Comparison of ENCODE assay signal across 8 mouse cellular contexts in genomic region chr19:6981465-6981864, GRCm38 (mm10). TPM values are rescaled to one million over a fixed set of nuclear protein-coding genes. Genes with fewer than 3 reads are reported as not detected.
DNase-seq lines count a peak whose midpoint lies in the region; ATAC-seq and TF ChIP-seq lines count a peak whose summit lies in the region.

No protein-coding gene starts in this region.

- H3K36me3 ChIP-seq in forebrain, embryonic 10.5 days (replicated peaks), result peaks cover 64% of the 10 kb centered on the region
- peaks cover 45% of the 10 kb centered on the region for H3K36me3 ChIP-seq in forebrain, embryonic 14.5 days (ENCODE audit: control insufficient read depth, insufficient read depth, low read length)
- H3K36me3 ChIP-seq in kidney, embryonic 15.5 days, result peaks cover 54% of the 10 kb centered on the region
- H3K36me3 ChIP-seq in embryonic facial prominence, embryonic 15.5 days, result peaks cover 40% of the 10 kb centered on the region
- H3K36me3 ChIP-seq in macrophage (ENCODE audit: inconsistent target), result 0 out of 2 replicates have a peak, but pooled peaks cover 6% of the 10 kb centered on the region
- H3K36me3 ChIP-seq in thymus, adult 2 months (ENCODE audit: control insufficient read depth, insufficient read depth, low read length), result peaks cover 6% of the 10 kb centered on the region; the same call in 1 of the 2 replicates

- TF ChIP-seq CTCF in thymus, adult 2 months (IDR thresholded peaks at IDR 0.05; ENCODE audit: borderline replicate concordance, control insufficient read depth, extremely low read depth, insufficient read depth, low read length, poor library complexity), result no peak

- H3K27me3 ChIP-seq in forebrain, embryonic 10.5 days (ENCODE audit: poor library complexity, severe bottlenecking), result 0 out of 2 replicates have a peak, but pooled peaks cover 3% of the 10 kb centered on the region
- no peaks in the 10 kb centered on the region for H3K27me3 ChIP-seq in forebrain, embryonic 14.5 days (replicated peaks; ENCODE audit: control insufficient read depth, insufficient read depth, low read length)
- no peaks in the 10 kb centered on the region for H3K27me3 ChIP-seq in kidney, embryonic 15.5 days
- no peaks in the 10 kb centered on the region for H3K27me3 ChIP-seq in embryonic facial prominence, embryonic 15.5 days
- no peaks in the 10 kb centered on the region for H3K27me3 ChIP-seq in thymus, adult 2 months (ENCODE audit: control insufficient read depth, insufficient read depth, low read length)

- H3K9me3 ChIP-seq in forebrain, embryonic 10.5 days, result no peaks in the 10 kb centered on the region
- no peaks in the 10 kb centered on the region for H3K9me3 ChIP-seq in forebrain, embryonic 14.5 days (replicated peaks; ENCODE audit: control insufficient read depth, low read length)
- no peaks in the 10 kb centered on the region for H3K9me3 ChIP-seq in kidney, embryonic 15.5 days (replicated peaks)
- H3K9me3 ChIP-seq in embryonic facial prominence, embryonic 15.5 days (replicated peaks), result no peaks in the 10 kb centered on the region

- H3K9ac ChIP-seq in forebrain, embryonic 14.5 days (ENCODE audit: low read length), result no peak overlapping the region
- no peak overlapping the region for H3K9ac ChIP-seq in kidney, embryonic 15.5 days
- H3K9ac ChIP-seq in embryonic facial prominence, embryonic 15.5 days, result no peak overlapping the region

- ATAC-seq in forebrain, embryonic 14.5 days, result no peak
- ATAC-seq in kidney, embryonic 15.5 days (replicated peaks; ENCODE audit: low FRiP score), result no peak
- no peak for ATAC-seq in embryonic facial prominence, embryonic 15.5 days (ENCODE audit: insufficient number of reproducible peaks, low FRiP score, low TSS enrichment, low read depth)
- no peak for ATAC-seq in CD4-positive, CD25-positive, alpha-beta regulatory T cell, adult 4 months

- WGBS in forebrain, embryonic 10.5 days, result 92% methylated on average over 4 of the region's 4 CpGs
- WGBS in forebrain, embryonic 14.5 days, result 90% methylated on average over 4 of the region's 4 CpGs
- WGBS in kidney, embryonic 15.5 days, result 91% methylated on average over 4 of the region's 4 CpGs
- WGBS in embryonic facial prominence, embryonic 15.5 days, result 87% methylated on average over 4 of the region's 4 CpGs
- 91% methylated on average over 4 of the region's 4 CpGs for WGBS in macrophage (ENCODE audit: missing documents)
- WGBS in thymus, adult 2 months, result 97% methylated on average over 4 of the region's 4 CpGs

- TF ChIP-seq POLR2A in thymus, adult 2 months (IDR thresholded peaks at IDR 0.05; ENCODE audit: control insufficient read depth, extremely low read depth, insufficient read depth, low read length, poor library complexity), result no peak

- DNase-seq in forebrain, embryonic 10.5 days (ENCODE audit: extremely low spot score, low spot score), result no peak
- DNase-seq in forebrain, embryonic 14.5 days (ENCODE audit: low spot score), result no peak
- no peak for DNase-seq in kidney, adult 9 months
- no peak for DNase-seq in thymus, adult 2 months

- peak overlapping the region; percentile 86 for H3K4me3 ChIP-seq in forebrain, embryonic 10.5 days
- H3K4me3 ChIP-seq in forebrain, embryonic 14.5 days (ENCODE audit: low read depth, low read length), result no peak overlapping the region
- H3K4me3 ChIP-seq in kidney, embryonic 15.5 days (replicated peaks), result peak overlapping the region; percentile 83
- H3K4me3 ChIP-seq in embryonic facial prominence, embryonic 15.5 days (replicated peaks), result peak overlapping the region; percentile 71
- peak overlapping the region; percentile 74; the same call in 1 of the 2 replicates for H3K4me3 ChIP-seq in macrophage (ENCODE audit: inconsistent target)
- no peak overlapping the region for H3K4me3 ChIP-seq in thymus, adult 2 months (ENCODE audit: control insufficient read depth, insufficient read depth, low read length)

- peaks cover 79% of the 10 kb centered on the region for H3K4me1 ChIP-seq in forebrain, embryonic 10.5 days
- peaks cover 24% of the 10 kb centered on the region for H3K4me1 ChIP-seq in forebrain, embryonic 14.5 days (ENCODE audit: control insufficient read depth, insufficient read depth, low read length)
- H3K4me1 ChIP-seq in kidney, embryonic 15.5 days, result peaks cover 47% of the 10 kb centered on the region
- H3K4me1 ChIP-seq in embryonic facial prominence, embryonic 15.5 days, result peaks cover 49% of the 10 kb centered on the region
- peaks cover 29% of the 10 kb centered on the region for H3K4me1 ChIP-seq in thymus, adult 2 months (replicated peaks; ENCODE audit: control insufficient read depth, insufficient read depth, low read length)

- peaks cover 41% of the 10 kb centered on the region for H3K79me2 ChIP-seq in macrophage (ENCODE audit: inconsistent target)

- no peak overlapping the region for H3K27ac ChIP-seq in forebrain, embryonic 10.5 days
- H3K27ac ChIP-seq in forebrain, embryonic 14.5 days (ENCODE audit: low read depth, low read length), result no peak overlapping the region
- H3K27ac ChIP-seq in kidney, embryonic 15.5 days, result 0 out of 2 replicates have a peak overlapping the region, but pooled peaks have one; percentile 97
- no peak overlapping the region for H3K27ac ChIP-seq in embryonic facial prominence, embryonic 15.5 days (replicated peaks)
- peak overlapping the region; percentile 77; the same call in 1 of the 2 replicates for H3K27ac ChIP-seq in macrophage
- no peak overlapping the region for H3K27ac ChIP-seq in thymus, adult 2 months (ENCODE audit: control insufficient read depth, insufficient read depth, low read length)

- no peak overlapping the region for H3K4me2 ChIP-seq in forebrain, embryonic 14.5 days (ENCODE audit: low read length)
- peak overlapping the region; percentile 84 for H3K4me2 ChIP-seq in kidney, embryonic 15.5 days
- no peak overlapping the region for H3K4me2 ChIP-seq in embryonic facial prominence, embryonic 15.5 days (replicated peaks)

RNA-seq across cellular contexts. Expression of gene Fkbp2, which starts 1.2 kb away (rescaled TPM):
- polyA plus RNA-seq in forebrain, embryonic 10.5 days (2016; fragmentation: Nextera tagmentation; extraction: Ambion mirVana), result 106 TPM in 2 replicates
- polyA plus RNA-seq in forebrain, embryonic 14.5 days (2014; fragmentation: Nextera tagmentation; extraction: Ambion mirVana), result 80.1 and 80.4 TPM in 2 replicates
- polyA plus RNA-seq in kidney, embryonic 15.5 days (2015; fragmentation: Nextera tagmentation; extraction: Ambion mirVana), result 129 and 137 TPM in 2 replicates
- polyA plus RNA-seq in embryonic facial prominence, embryonic 15.5 days (2015; fragmentation: Nextera tagmentation; extraction: Ambion mirVana), result 112 and 119 TPM in 2 replicates
- 10 to 100 TPM; 13.2 to 62.3 (median 33.3) TPM for total RNA-seq in macrophage (2018; cell fraction: chromatin; rRNA removed)
- total RNA-seq in macrophage (2018; cell fraction: cytosol; rRNA removed), result 100 to 1,000 TPM in 19 of 26 experiments, 10 to 100 TPM in 7; 83.0 to 136 (median 111) TPM
- total RNA-seq in macrophage (2018; cell fraction: nucleus; rRNA removed), result 100 to 1,000 TPM in 3 of 26 experiments, 10 to 100 TPM in 23; 35.1 to 113 (median 84.1) TPM
- 146 to 269 TPM (median 153 TPM) in 3 replicates for polyA plus RNA-seq in macrophage (2018)
- 10 to 100 TPM; 46.8 to 56.8 TPM for polyA plus RNA-seq in CD4-positive, CD25-positive, alpha-beta regulatory T cell, adult 4 months (2017; shearing (Covaris generic))
- 33.2 and 39.4 TPM in 2 replicates for polyA plus RNA-seq in thymus, adult 2 months (2012; rRNA removed)

RNA-seq across cellular contexts. Expression of gene Plcb3, which starts 5.2 kb away (rescaled TPM):
- 25.2 and 25.8 TPM in 2 replicates for polyA plus RNA-seq in forebrain, embryonic 10.5 days (2016; fragmentation: Nextera tagmentation; extraction: Ambion mirVana)
- polyA plus RNA-seq in forebrain, embryonic 14.5 days (2014; fragmentation: Nextera tagmentation; extraction: Ambion mirVana), result 6.7 and 7.7 TPM in 2 replicates
- 42.5 and 44.8 TPM in 2 replicates for polyA plus RNA-seq in kidney, embryonic 15.5 days (2015; fragmentation: Nextera tagmentation; extraction: Ambion mirVana)
- 48.2 and 49.1 TPM in 2 replicates for polyA plus RNA-seq in embryonic facial prominence, embryonic 15.5 days (2015; fragmentation: Nextera tagmentation; extraction: Ambion mirVana)
- total RNA-seq in macrophage (2018; cell fraction: chromatin; rRNA removed), result 100 to 1,000 TPM in 11 of 26 experiments, 10 to 100 TPM in 15; 62.5 to 333 (median 91.9) TPM
- total RNA-seq in macrophage (2018; cell fraction: cytosol; rRNA removed), result 10 to 100 TPM in 24 of 26 experiments, 1 to 10 TPM in 2; 7.6 to 22.0 (median 14.4) TPM
- 100 to 1,000 TPM in 2 of 26 experiments, 10 to 100 TPM in 24; 23.3 to 148 (median 41.0) TPM for total RNA-seq in macrophage (2018; cell fraction: nucleus; rRNA removed)
- polyA plus RNA-seq in macrophage (2018), result 15.2 to 25.2 TPM (median 24.8 TPM) in 3 replicates
- polyA plus RNA-seq in CD4-positive, CD25-positive, alpha-beta regulatory T cell, adult 4 months (2017; shearing (Covaris generic)), result 1 to 10 TPM; 3.2 to 3.4 TPM
- polyA plus RNA-seq in thymus, adult 2 months (2012; rRNA removed), result 27.2 and 35.5 TPM in 2 replicates

RNA-seq across cellular contexts. Expression of gene Vegfb, which starts 6.0 kb away (rescaled TPM):
- 31.0 and 32.9 TPM in 2 replicates for polyA plus RNA-seq in forebrain, embryonic 10.5 days (2016; fragmentation: Nextera tagmentation; extraction: Ambion mirVana)
- 24.5 and 28.4 TPM in 2 replicates for polyA plus RNA-seq in forebrain, embryonic 14.5 days (2014; fragmentation: Nextera tagmentation; extraction: Ambion mirVana)
- polyA plus RNA-seq in kidney, embryonic 15.5 days (2015; fragmentation: Nextera tagmentation; extraction: Ambion mirVana), result 39.5 and 41.0 TPM in 2 replicates
- polyA plus RNA-seq in embryonic facial prominence, embryonic 15.5 days (2015; fragmentation: Nextera tagmentation; extraction: Ambion mirVana), result 51.5 and 53.2 TPM in 2 replicates
- 10 to 100 TPM in 8 of 26 experiments, 1 to 10 TPM in 18; 1.6 to 28.5 (median 6.5) TPM for total RNA-seq in macrophage (2018; cell fraction: chromatin; rRNA removed)
- 100 to 1,000 TPM in 4 of 26 experiments, 10 to 100 TPM in 22; 33.0 to 110 (median 58.7) TPM for total RNA-seq in macrophage (2018; cell fraction: cytosol; rRNA removed)
- 10 to 100 TPM in 22 of 26 experiments, 1 to 10 TPM in 4; 8.1 to 47.9 (median 16.1) TPM for total RNA-seq in macrophage (2018; cell fraction: nucleus; rRNA removed)
- polyA plus RNA-seq in macrophage (2018), result 34.5 to 91.1 TPM (median 72.1 TPM) in 3 replicates
- 1 to 10 TPM; 3.3 to 4.4 TPM for polyA plus RNA-seq in CD4-positive, CD25-positive, alpha-beta regulatory T cell, adult 4 months (2017; shearing (Covaris generic))
- polyA plus RNA-seq in thymus, adult 2 months (2012; rRNA removed), result 38.4 and 38.8 TPM in 2 replicates

RNA-seq across cellular contexts. Expression of gene Ppp1r14b, which starts 6.7 kb away (rescaled TPM):
- polyA plus RNA-seq in forebrain, embryonic 10.5 days (2016; fragmentation: Nextera tagmentation; extraction: Ambion mirVana), result 103 TPM in 2 replicates
- 180 and 194 TPM in 2 replicates for polyA plus RNA-seq in forebrain, embryonic 14.5 days (2014; fragmentation: Nextera tagmentation; extraction: Ambion mirVana)
- polyA plus RNA-seq in kidney, embryonic 15.5 days (2015; fragmentation: Nextera tagmentation; extraction: Ambion mirVana), result 139 and 160 TPM in 2 replicates
- 224 and 246 TPM in 2 replicates for polyA plus RNA-seq in embryonic facial prominence, embryonic 15.5 days (2015; fragmentation: Nextera tagmentation; extraction: Ambion mirVana)
- 10 to 100 TPM in 22 of 26 experiments, 1 to 10 TPM in 4; 5.2 to 52.6 (median 18.4) TPM for total RNA-seq in macrophage (2018; cell fraction: chromatin; rRNA removed)
- 100 to 1,000 TPM in 19 of 26 experiments, 10 to 100 TPM in 7; 70.2 to 154 (median 105) TPM for total RNA-seq in macrophage (2018; cell fraction: cytosol; rRNA removed)
- total RNA-seq in macrophage (2018; cell fraction: nucleus; rRNA removed), result 10 to 100 TPM; 22.5 to 80.6 (median 39.4) TPM
- polyA plus RNA-seq in macrophage (2018), result 51.9 to 204 TPM (median 81.4 TPM) in 3 replicates
- polyA plus RNA-seq in CD4-positive, CD25-positive, alpha-beta regulatory T cell, adult 4 months (2017; shearing (Covaris generic)), result 10 to 100 TPM in 1 of 2 experiments, 1 to 10 TPM in 1; 9.3 to 23.8 TPM
- polyA plus RNA-seq in thymus, adult 2 months (2012; rRNA removed), result 337 and 340 TPM in 2 replicates

RNA-seq across cellular contexts. Expression of gene Dnajc4, which starts 10.9 kb away (rescaled TPM):
- polyA plus RNA-seq in forebrain, embryonic 10.5 days (2016; fragmentation: Nextera tagmentation; extraction: Ambion mirVana), result 19.5 and 19.7 TPM in 2 replicates
- polyA plus RNA-seq in forebrain, embryonic 14.5 days (2014; fragmentation: Nextera tagmentation; extraction: Ambion mirVana), result 22.5 and 25.2 TPM in 2 replicates
- polyA plus RNA-seq in kidney, embryonic 15.5 days (2015; fragmentation: Nextera tagmentation; extraction: Ambion mirVana), result 22.5 and 24.1 TPM in 2 replicates
- 23.9 and 27.9 TPM in 2 replicates for polyA plus RNA-seq in embryonic facial prominence, embryonic 15.5 days (2015; fragmentation: Nextera tagmentation; extraction: Ambion mirVana)
- 10 to 100 TPM in 19 of 26 experiments, 1 to 10 TPM in 7; 4.3 to 21.3 (median 12.2) TPM for total RNA-seq in macrophage (2018; cell fraction: chromatin; rRNA removed)
- 10 to 100 TPM; 15.3 to 25.2 (median 21.4) TPM for total RNA-seq in macrophage (2018; cell fraction: cytosol; rRNA removed)
- total RNA-seq in macrophage (2018; cell fraction: nucleus; rRNA removed), result 10 to 100 TPM in 17 of 26 experiments, 1 to 10 TPM in 9; 3.9 to 22.8 (median 13.6) TPM
- 18.1 to 21.0 TPM (median 19.3 TPM) in 3 replicates for polyA plus RNA-seq in macrophage (2018)
- 10 to 100 TPM; 59.8 to 74.9 TPM for polyA plus RNA-seq in CD4-positive, CD25-positive, alpha-beta regulatory T cell, adult 4 months (2017; shearing (Covaris generic))
- 28.0 and 31.6 TPM in 2 replicates for polyA plus RNA-seq in thymus, adult 2 months (2012; rRNA removed)

Comparison
In these comparisons a context has a peak if more than half of its experiments do, and no peak if none do; other contexts are left out.
1. H3K4me3 ChIP-seq: peak in forebrain, embryonic 10.5 days (single experiment), kidney, embryonic 15.5 days (single experiment), embryonic facial prominence, embryonic 15.5 days (single experiment) and macrophage (single experiment); none in forebrain, embryonic 14.5 days (single experiment) and thymus, adult 2 months (single experiment).
2. H3K27ac ChIP-seq: peak in kidney, embryonic 15.5 days (single experiment) and macrophage (single experiment); none in forebrain, embryonic 10.5 days (single experiment), forebrain, embryonic 14.5 days (single experiment), embryonic facial prominence, embryonic 15.5 days (single experiment) and thymus, adult 2 months (single experiment).